Mouse (Mus musculus): Measurements from ENCODE around the gene Agtrap. TPM values are rescaled to one million over a fixed set of nuclear protein-coding genes. Genes with fewer than 3 reads are reported as not detected.

The Agtrap gene
- polyA plus RNA-seq, 1 experiment, result 10.2 TPM

- TF ChIP-seq CTCF (IDR thresholded peaks at IDR 0.05; ENCODE audit: borderline replicate concordance, insufficient read depth, low read depth, low read length), result no peak
- TF ChIP-seq POLR2A (IDR thresholded peaks at IDR 0.05; ENCODE audit: borderline replicate concordance, insufficient read depth, low read length), result no peak
- H3K27ac ChIP-seq (ENCODE audit: insufficient read depth, low read length), result peak overlapping the region; percentile 22; the same call in 1 of the 2 replicates
- 11% methylated on average over 19 of the region's 19 CpGs for WGBS
- H3K4me3 ChIP-seq (replicated peaks; ENCODE audit: insufficient read depth, low read depth, low read length), result peak overlapping the region; percentile 44
- peaks cover 22% of the 10 kb centered on the region for H3K4me1 ChIP-seq (ENCODE audit: control insufficient read depth, insufficient read depth, low read length)
- H3K27me3 ChIP-seq (ENCODE audit: control insufficient read depth, insufficient read depth, low read length), result no peaks in the 10 kb centered on the region
- peak; percentile 67 to 68 for DNase-seq
Measured at GRCm38 (mm10) chr4:148040933-148041610, 46.8 kb downstream of the Agtrap start.

- no peak for DNase-seq
- peak overlapping the region; percentile 82; the same call in 1 of the 2 replicates for H3K27ac ChIP-seq (ENCODE audit: insufficient read depth, low read length)
- no peaks in the 10 kb centered on the region for H3K27me3 ChIP-seq (ENCODE audit: control insufficient read depth, insufficient read depth, low read length)
- H3K4me3 ChIP-seq (replicated peaks; ENCODE audit: insufficient read depth, low read depth, low read length), result no peak overlapping the region
- 59% methylated on average over 15 of the region's 15 CpGs for WGBS
- no peak for TF ChIP-seq POLR2A (IDR thresholded peaks at IDR 0.05; ENCODE audit: borderline replicate concordance, insufficient read depth, low read length)
- TF ChIP-seq CTCF (IDR thresholded peaks at IDR 0.05; ENCODE audit: borderline replicate concordance, insufficient read depth, low read depth, low read length), result no peak
- H3K4me1 ChIP-seq (ENCODE audit: control insufficient read depth, insufficient read depth, low read length), result peaks cover 22% of the 10 kb centered on the region
Measured at GRCm38 (mm10) chr4:148040029-148040830, 47.6 kb downstream of the Agtrap start.

GRCm38 (mm10) chr4:148039254-148040028 lies 48.4 kb downstream of the Agtrap start:
- Histone ChIP-seq H3K4me3 (replicated peaks; ENCODE audit: insufficient read depth, low read depth, low read length) (peak overlapping the region; percentile 63), H3K4me1 (ENCODE audit: control insufficient read depth, insufficient read depth, low read length) (peaks cover 22% of the 10 kb centered on the region), H3K27ac (ENCODE audit: insufficient read depth, low read length) (peak overlapping the region; percentile 82), H3K27me3 (ENCODE audit: control insufficient read depth, insufficient read depth, low read length) (no peaks in the 10 kb centered on the region)
- TF ChIP-seq CTCF (IDR thresholded peaks at IDR 0.05; ENCODE audit: borderline replicate concordance, insufficient read depth, low read depth, low read length) (no peak), POLR2A (IDR thresholded peaks at IDR 0.05; ENCODE audit: borderline replicate concordance, insufficient read depth, low read length) (no peak)
- WGBS, result 11% methylated on average over 19 of the region's 19 CpGs
- DNase-seq, result peak in 1 of 2 experiments; percentile 41

GRCm38 (mm10) chr4:148038600-148039253 lies 49.1 kb downstream of the Agtrap start, which contains the start of the genes Clcn6 and Mthfr:
Gene Clcn6 (minus strand): TSS chr4:148038821.
Gene Mthfr (plus strand): TSS chr4:148039077.
- peak within 1 kb of the TSS; percentile 89 for H3K4me3 ChIP-seq (replicated peaks; ENCODE audit: insufficient read depth, low read depth, low read length)
- H3K27me3 ChIP-seq (ENCODE audit: control insufficient read depth, insufficient read depth, low read length), result no peaks in the 10 kb centered on the region
- WGBS, result under 1% methylated on average over 54 of the region's 54 CpGs
- peaks cover 22% of the 10 kb centered on the region for H3K4me1 ChIP-seq (ENCODE audit: control insufficient read depth, insufficient read depth, low read length)
- peak; percentile 100 for DNase-seq
- H3K27ac ChIP-seq (ENCODE audit: insufficient read depth, low read length), result peak within 1 kb of the TSS; percentile 89
- TF ChIP-seq CTCF (IDR thresholded peaks at IDR 0.05; ENCODE audit: borderline replicate concordance, insufficient read depth, low read depth, low read length) (no peak), POLR2A (IDR thresholded peaks at IDR 0.05; ENCODE audit: borderline replicate concordance, insufficient read depth, low read length) (peak; percentile 90)

GRCm38 (mm10) chr4:148038079-148038599 lies 49.7 kb downstream of the Agtrap start:
- Histone ChIP-seq H3K4me3 (replicated peaks; ENCODE audit: insufficient read depth, low read depth, low read length) (peak overlapping the region; percentile 89), H3K27me3 (ENCODE audit: control insufficient read depth, insufficient read depth, low read length) (no peaks in the 10 kb centered on the region), H3K4me1 (ENCODE audit: control insufficient read depth, insufficient read depth, low read length) (peaks cover 22% of the 10 kb centered on the region), H3K27ac (ENCODE audit: insufficient read depth, low read length) (peak overlapping the region; percentile 89)
- no peak for TF ChIP-seq CTCF (IDR thresholded peaks at IDR 0.05; ENCODE audit: borderline replicate concordance, insufficient read depth, low read depth, low read length)
- TF ChIP-seq POLR2A (IDR thresholded peaks at IDR 0.05; ENCODE audit: borderline replicate concordance, insufficient read depth, low read length), result no peak
- DNase-seq, result no peak
- 5% methylated on average over 26 of the region's 26 CpGs for WGBS

- 86% methylated on average over 3 of the region's 3 CpGs for WGBS
- no peak for TF ChIP-seq CTCF (IDR thresholded peaks at IDR 0.05; ENCODE audit: borderline replicate concordance, insufficient read depth, low read depth, low read length)
- TF ChIP-seq POLR2A (IDR thresholded peaks at IDR 0.05; ENCODE audit: borderline replicate concordance, insufficient read depth, low read length), result no peak
- Histone ChIP-seq H3K27me3 (ENCODE audit: control insufficient read depth, insufficient read depth, low read length) (no peaks in the 10 kb centered on the region), H3K4me1 (ENCODE audit: control insufficient read depth, insufficient read depth, low read length) (peaks cover 11% of the 10 kb centered on the region), H3K27ac (ENCODE audit: insufficient read depth, low read length) (no peak overlapping the region), H3K4me3 (replicated peaks; ENCODE audit: insufficient read depth, low read depth, low read length) (no peak overlapping the region)
- no peak for DNase-seq
Measured at GRCm38 (mm10) chr4:148035440-148035839, 52.4 kb downstream of the Agtrap start.
